Comparison of ENCODE assay signal across 9 mouse cellular contexts in the genomic region with DNA sequence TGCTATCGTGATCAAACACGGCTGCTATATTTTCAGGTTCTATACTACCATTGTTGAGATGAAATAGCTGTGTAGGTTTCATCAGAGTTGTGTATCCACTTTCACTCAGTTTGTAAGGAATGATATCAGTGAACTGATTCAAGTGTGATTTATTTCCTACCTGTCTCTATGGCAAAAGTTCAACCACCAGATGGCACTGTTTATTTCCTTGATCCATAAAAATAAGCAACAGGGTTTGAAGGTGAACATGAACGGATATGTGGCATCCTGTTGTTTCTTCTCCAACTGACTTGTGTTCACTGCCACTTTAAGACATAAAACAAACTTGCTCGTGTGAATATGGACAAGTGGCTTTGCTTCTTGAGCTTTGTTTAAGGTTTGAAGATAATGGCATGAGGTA.
A peak's percentile ranks its signal among the peaks of the same experiment; 100 is the strongest.
DNase-seq lines count a peak whose midpoint lies in the region; ATAC-seq and TF ChIP-seq lines count a peak whose summit lies in the region.
"Had no signal": no experiment of that assay in that cellular context is flagged by ENCODE, and none has a peak within 500 bp of the region (broad histone marks: within the 10 kb centered on the region; RNA-seq: fewer than 3 reads in every experiment).

No protein-coding gene starts in this region.

- H3K36me3 ChIP-seq in embryonic facial prominence, embryonic 11.5 days (replicated peaks; ENCODE audit: control insufficient read depth, insufficient read depth, low read depth, low read length) = no peaks in the 10 kb centered on the region
- H3K36me3 ChIP-seq in embryonic facial prominence, embryonic 10.5 days (replicated peaks) = no peaks in the 10 kb centered on the region
- H3K36me3 ChIP-seq in liver, embryonic 14.5 days (replicated peaks; ENCODE audit: control insufficient read depth, insufficient read depth, low read depth) = no peaks in the 10 kb centered on the region
- H3K36me3 ChIP-seq in liver, embryonic 12.5 days = no peaks in the 10 kb centered on the region

- no peaks in the 10 kb centered on the region for H3K4me1 ChIP-seq in embryonic facial prominence, embryonic 11.5 days (ENCODE audit: control insufficient read depth, insufficient read depth, low read length)
- H3K4me1 ChIP-seq in embryonic facial prominence, embryonic 10.5 days = no peaks in the 10 kb centered on the region
- no peaks in the 10 kb centered on the region for H3K4me1 ChIP-seq in liver, embryonic 14.5 days (replicated peaks; ENCODE audit: control insufficient read depth in 2 of 2, insufficient read depth in 2 of 2, low read length in 1 of 2)
- H3K4me1 ChIP-seq in liver, embryonic 12.5 days = no peaks in the 10 kb centered on the region
- H3K4me1 ChIP-seq: megakaryocyte, embryonic 14.5 days had no signal

- peak; percentile 48; the same call in 1 of the 2 replicates for TF ChIP-seq CTCF in liver, embryonic 14.5 days (IDR thresholded peaks at IDR 0.05; ENCODE audit: low read depth)

- TF ChIP-seq EP300 in liver, embryonic 14.5 days (IDR thresholded peaks at IDR 0.05; ENCODE audit: low read depth) = no peak

- WGBS in embryonic facial prominence, embryonic 11.5 days = 53% methylated on average over 4 of the region's 4 CpGs
- WGBS in embryonic facial prominence, embryonic 10.5 days = 61% methylated on average over 4 of the region's 4 CpGs
- WGBS in liver, embryonic 14.5 days (ENCODE audit: insufficient replicate concordance) = 29% methylated on average over 4 of the region's 4 CpGs
- WGBS in liver, embryonic 12.5 days (ENCODE audit: insufficient replicate concordance) = 38% methylated on average over 4 of the region's 4 CpGs

- no peaks in the 10 kb centered on the region for H3K27me3 ChIP-seq in embryonic facial prominence, embryonic 11.5 days (ENCODE audit: control insufficient read depth, insufficient read depth, low read length)
- H3K27me3 ChIP-seq in embryonic facial prominence, embryonic 10.5 days (replicated peaks; ENCODE audit: low read depth, poor library complexity, severe bottlenecking) = no peaks in the 10 kb centered on the region
- no peaks in the 10 kb centered on the region for H3K27me3 ChIP-seq in liver, embryonic 14.5 days (ENCODE audit: control insufficient read depth, insufficient read depth, low read length)
- H3K27me3 ChIP-seq in liver, embryonic 12.5 days (replicated peaks) = no peaks in the 10 kb centered on the region
- H3K27me3 ChIP-seq: megakaryocyte, embryonic 14.5 days had no signal

- no peak overlapping the region for H3K4me3 ChIP-seq in embryonic facial prominence, embryonic 11.5 days (ENCODE audit: low read depth, low read length)
- no peak overlapping the region for H3K4me3 ChIP-seq in embryonic facial prominence, embryonic 10.5 days
- H3K4me3 ChIP-seq in liver, embryonic 14.5 days (ENCODE audit: insufficient read depth in 1 of 2, low read depth in 2 of 2, low read length in 2 of 2) = no peak overlapping the region
- H3K4me3 ChIP-seq in liver, embryonic 12.5 days = no peak overlapping the region
- H3K4me3 ChIP-seq: megakaryocyte, embryonic 14.5 days had no signal

- no peak overlapping the region for H3K27ac ChIP-seq in embryonic facial prominence, embryonic 11.5 days (replicated peaks; ENCODE audit: low read depth, low read length)
- H3K27ac ChIP-seq in embryonic facial prominence, embryonic 10.5 days (replicated peaks) = no peak overlapping the region
- no peak overlapping the region for H3K27ac ChIP-seq in liver, embryonic 14.5 days
- no peak overlapping the region for H3K27ac ChIP-seq in liver, embryonic 12.5 days

- no peak for ATAC-seq in embryonic facial prominence, embryonic 11.5 days (replicated peaks; ENCODE audit: insufficient number of reproducible peaks, low FRiP score, low TSS enrichment, low read depth)
- ATAC-seq in liver, embryonic 14.5 days (ENCODE audit: insufficient read depth) = no peak
- ATAC-seq in liver, embryonic 12.5 days = no peak

- no peaks in the 10 kb centered on the region for H3K9me3 ChIP-seq in embryonic facial prominence, embryonic 11.5 days (replicated peaks; ENCODE audit: control insufficient read depth, low read length)
- no peaks in the 10 kb centered on the region for H3K9me3 ChIP-seq in embryonic facial prominence, embryonic 10.5 days
- H3K9me3 ChIP-seq in liver, embryonic 14.5 days (ENCODE audit: control insufficient read depth, low read length) = no peaks in the 10 kb centered on the region
- H3K9me3 ChIP-seq in liver, embryonic 12.5 days (replicated peaks) = no peaks in the 10 kb centered on the region
- H3K9me3 ChIP-seq: megakaryocyte, embryonic 14.5 days had no signal

- H3K9ac ChIP-seq in embryonic facial prominence, embryonic 11.5 days (replicated peaks; ENCODE audit: low read length) = no peak overlapping the region
- no peak overlapping the region for H3K9ac ChIP-seq in liver, embryonic 14.5 days (replicated peaks)
- H3K9ac ChIP-seq in liver, embryonic 12.5 days = no peak overlapping the region

- DNase-seq in embryonic facial prominence, embryonic 11.5 days (ENCODE audit: low spot score) = peak; percentile 78
- DNase-seq in embryonic facial prominence, embryonic 10.5 days (ENCODE audit: low spot score) = no peak
- peak in 2 of 3 experiments; percentile 10 to 15 for DNase-seq in liver, embryonic 14.5 days (ENCODE audit: low read depth in 3 of 3, low spot score in 3 of 3)
- peak; percentile 77 for DNase-seq in cerebellum, adult 9-10 months
- DNase-seq in lung, postnatal 36 days = peak; percentile 49
- no peak for DNase-seq in T-cell, adult 2 months (ENCODE audit: low spot score)
- DNase-seq in thymus, postnatal 14 days = no peak

- H3K4me2 ChIP-seq in embryonic facial prominence, embryonic 11.5 days (ENCODE audit: low read depth, low read length) = no peak overlapping the region
- no peak overlapping the region for H3K4me2 ChIP-seq in liver, embryonic 14.5 days (ENCODE audit: low read depth)
- H3K4me2 ChIP-seq in liver, embryonic 12.5 days = no peak overlapping the region

Comparison
In these comparisons a context has a peak if more than half of its experiments do, and no peak if none do; other contexts are left out.
1. DNase-seq: peak in embryonic facial prominence, embryonic 11.5 days (single experiment), liver, embryonic 14.5 days (2 of 3), cerebellum, adult 9-10 months (single experiment) and lung, postnatal 36 days (single experiment); none in embryonic facial prominence, embryonic 10.5 days (single experiment), T-cell, adult 2 months (single experiment) and thymus, postnatal 14 days (single experiment).